Mouse (Mus musculus) myocyte (in vitro differentiated cells): ENCODE results near the gene Eya4.

Experiments
- MAX ChIP-seq: IDR thresholded peaks from one replicate; pipeline ENCODE4 v1.6.1; 2011; ENCODE audit warnings: low read depth, mild to moderate bottlenecking, control low read depth
- POLR2A ChIP-seq: IDR thresholded peaks from one replicate; pipeline ENCODE4 v1.6.1; 2011; ENCODE audit warnings: low read depth, mild to moderate bottlenecking, control low read depth, moderate library complexity; ENCODE audit not compliant: insufficient read length

GRCm38 (mm10) chr10:23349392-23350010, 1.1 kb downstream of the Eya4 start:
- no peak for TF ChIP-seq POLR2A
- no peak for TF ChIP-seq MAX
